Mouse (Mus musculus): ENCODE measurements around the gene Fabp7. TPM values are rescaled to one million over a fixed set of nuclear protein-coding genes. Genes with fewer than 3 reads are reported as not detected.

The Fabp7 gene
- polyA plus RNA-seq, 1 experiment from 2014 or later, result 7.9 TPM

GRCm38 (mm10) chr10:57747127-57747526 is 37.6 kb upstream of the Fabp7 start:
- no peaks in the 10 kb centered on the region for H3K27me3 ChIP-seq (ENCODE audit: insufficient read depth, low read length)
- H3K4me1 ChIP-seq (ENCODE audit: insufficient read depth), result no peaks in the 10 kb centered on the region
- TF ChIP-seq EP300 (IDR thresholded peaks at IDR 0.05; ENCODE audit: low read depth), result no peak
- no peak for TF ChIP-seq CTCF (IDR thresholded peaks at IDR 0.05; ENCODE audit: low read depth)
- H3K9ac ChIP-seq (replicated peaks), result no peak overlapping the region
- DNase-seq (no peak), ATAC-seq (peak; percentile 64)
- no peak overlapping the region for H3K4me2 ChIP-seq (ENCODE audit: low read depth, low read length)
- no peak overlapping the region for H3K4me3 ChIP-seq (ENCODE audit: low read depth, low read length)
- no peaks in the 10 kb centered on the region for H3K36me3 ChIP-seq (replicated peaks; ENCODE audit: insufficient read depth, low read length)
- H3K27ac ChIP-seq (ENCODE audit: low read depth), result no peak overlapping the region
- no peaks in the 10 kb centered on the region for H3K9me3 ChIP-seq (ENCODE audit: low read length)

- DNase-seq, result no peak
- 55% methylated on average over 1 of the region's 1 CpGs for WGBS (ENCODE audit: insufficient replicate concordance)
Observed at GRCm38 (mm10) chr10:57753343-57753742, 31.3 kb upstream of the Fabp7 start.

GRCm38 (mm10) chr10:57755201-57755736 is 29.4 kb upstream of the Fabp7 start:
- 82% methylated on average over 2 of the region's 2 CpGs for WGBS (ENCODE audit: insufficient replicate concordance)
- H3K4me1 ChIP-seq (ENCODE audit: insufficient read depth), result no peaks in the 10 kb centered on the region; the same call in 1 of the 2 replicates
- H3K9ac ChIP-seq (replicated peaks), result no peak overlapping the region
- H3K4me2 ChIP-seq (ENCODE audit: low read depth, low read length), result no peak overlapping the region
- TF ChIP-seq EP300 (IDR thresholded peaks at IDR 0.05; ENCODE audit: low read depth) (no peak), CTCF (IDR thresholded peaks at IDR 0.05; ENCODE audit: low read depth) (no peak)
- no peak overlapping the region for H3K4me3 ChIP-seq (ENCODE audit: low read depth, low read length)
- H3K27ac ChIP-seq (ENCODE audit: low read depth), result no peak overlapping the region
- no peaks in the 10 kb centered on the region for H3K9me3 ChIP-seq (ENCODE audit: low read length)
- H3K36me3 ChIP-seq (replicated peaks; ENCODE audit: insufficient read depth, low read length), result no peaks in the 10 kb centered on the region
- no peaks in the 10 kb centered on the region for H3K27me3 ChIP-seq (ENCODE audit: insufficient read depth, low read length)
- ATAC-seq, result no peak
- DNase-seq, result no peak

More at GRCm38 (mm10) chr10:57753343-57753742, 31.3 kb upstream of the Fabp7 start:
- no peak for ATAC-seq
- Histone ChIP-seq H3K4me2 (ENCODE audit: low read depth, low read length) (no peak overlapping the region), H3K4me1 (ENCODE audit: insufficient read depth) (no peaks in the 10 kb centered on the region; the same call in 1 of the 2 replicates), H3K4me3 (ENCODE audit: low read depth, low read length) (no peak overlapping the region), H3K27ac (ENCODE audit: low read depth) (no peak overlapping the region), H3K27me3 (ENCODE audit: insufficient read depth, low read length) (no peaks in the 10 kb centered on the region), H3K36me3 (replicated peaks; ENCODE audit: insufficient read depth, low read length) (no peaks in the 10 kb centered on the region), H3K9me3 (ENCODE audit: low read length) (no peaks in the 10 kb centered on the region), H3K9ac (replicated peaks) (no peak overlapping the region)
- TF ChIP-seq EP300 (IDR thresholded peaks at IDR 0.05; ENCODE audit: low read depth) (no peak), CTCF (IDR thresholded peaks at IDR 0.05; ENCODE audit: low read depth) (no peak)

- H3K4me2 ChIP-seq (ENCODE audit: low read depth, low read length), result no peak overlapping the region
- H3K9ac ChIP-seq (replicated peaks), result no peak overlapping the region
- TF ChIP-seq EP300 (IDR thresholded peaks at IDR 0.05; ENCODE audit: low read depth), result no peak
- no peak for TF ChIP-seq CTCF (IDR thresholded peaks at IDR 0.05; ENCODE audit: low read depth)
- H3K27me3 ChIP-seq (ENCODE audit: insufficient read depth, low read length), result no peaks in the 10 kb centered on the region
- H3K9me3 ChIP-seq (ENCODE audit: low read length), result no peaks in the 10 kb centered on the region
- DNase-seq (no peak), ATAC-seq (no peak)
- H3K4me3 ChIP-seq (ENCODE audit: low read depth, low read length), result no peak overlapping the region
- H3K36me3 ChIP-seq (replicated peaks; ENCODE audit: insufficient read depth, low read length), result no peaks in the 10 kb centered on the region
- 66% methylated on average over 2 of the region's 2 CpGs for WGBS (ENCODE audit: insufficient replicate concordance)
- H3K4me1 ChIP-seq (ENCODE audit: insufficient read depth), result no peaks in the 10 kb centered on the region
- no peak overlapping the region for H3K27ac ChIP-seq (ENCODE audit: low read depth)
Observed at GRCm38 (mm10) chr10:57758999-57759398, 25.7 kb upstream of the Fabp7 start.

GRCm38 (mm10) chr10:57760694-57761093 is 24.0 kb upstream of the Fabp7 start:
- Histone ChIP-seq H3K4me2 (ENCODE audit: low read depth, low read length) (no peak overlapping the region), H3K4me3 (ENCODE audit: low read depth, low read length) (no peak overlapping the region), H3K27ac (ENCODE audit: low read depth) (no peak overlapping the region), H3K36me3 (replicated peaks; ENCODE audit: insufficient read depth, low read length) (no peaks in the 10 kb centered on the region), H3K27me3 (ENCODE audit: insufficient read depth, low read length) (no peaks in the 10 kb centered on the region), H3K4me1 (ENCODE audit: insufficient read depth) (no peaks in the 10 kb centered on the region), H3K9me3 (ENCODE audit: low read length) (no peaks in the 10 kb centered on the region), H3K9ac (replicated peaks) (no peak overlapping the region)
- no peak for DNase-seq
- TF ChIP-seq EP300 (IDR thresholded peaks at IDR 0.05; ENCODE audit: low read depth) (no peak), CTCF (IDR thresholded peaks at IDR 0.05; ENCODE audit: low read depth) (no peak)
- 46% methylated on average over 3 of the region's 3 CpGs for WGBS (ENCODE audit: insufficient replicate concordance)
- ATAC-seq, result no peak

GRCm38 (mm10) chr10:57763044-57763443 is 21.6 kb upstream of the Fabp7 start:
- Histone ChIP-seq H3K4me3 (ENCODE audit: low read depth, low read length) (no peak overlapping the region), H3K27ac (ENCODE audit: low read depth) (no peak overlapping the region), H3K36me3 (replicated peaks; ENCODE audit: insufficient read depth, low read length) (no peaks in the 10 kb centered on the region), H3K4me2 (ENCODE audit: low read depth, low read length) (no peak overlapping the region), H3K4me1 (ENCODE audit: insufficient read depth) (no peaks in the 10 kb centered on the region), H3K9me3 (ENCODE audit: low read length) (no peaks in the 10 kb centered on the region), H3K9ac (replicated peaks) (no peak overlapping the region), H3K27me3 (ENCODE audit: insufficient read depth, low read length) (no peaks in the 10 kb centered on the region)
- peak; percentile 97 for ATAC-seq
- TF ChIP-seq CTCF (IDR thresholded peaks at IDR 0.05; ENCODE audit: low read depth), result no peak
- TF ChIP-seq EP300 (IDR thresholded peaks at IDR 0.05; ENCODE audit: low read depth), result 0 out of 2 replicates have a peak, but pooled peaks have one; percentile 49
- DNase-seq, result no peak
- 27% methylated on average over 1 of the region's 1 CpGs for WGBS (ENCODE audit: insufficient replicate concordance)

Data from liver, postnatal 0 days (tissue).